In genomic region chr13:49216220-49216552, GRCm38 (mm10) we compare ENCODE assay signal across 8 mouse cellular contexts. TPM values are rescaled to one million over a fixed set of nuclear protein-coding genes. Genes with fewer than 3 reads are reported as not detected.
DNase-seq lines count a peak whose midpoint lies in the region; ATAC-seq and TF ChIP-seq lines count a peak whose summit lies in the region.

No protein-coding gene starts in this region.

- H3K4me2 ChIP-seq in embryonic facial prominence, embryonic 12.5 days (replicated peaks) = peak overlapping the region; percentile 79
- H3K4me2 ChIP-seq in intestine, embryonic 16.5 days (ENCODE audit: low read depth, low read length) = peak overlapping the region; percentile 82
- H3K4me2 ChIP-seq in neural tube, embryonic 12.5 days (replicated peaks) = peak overlapping the region; percentile 97

- ATAC-seq in embryonic facial prominence, embryonic 12.5 days (ENCODE audit: insufficient number of reproducible peaks, insufficient read depth, low FRiP score, low TSS enrichment) = no peak; the same call in 1 of the 2 replicates
- ATAC-seq in intestine, embryonic 16.5 days = peak; percentile 79
- ATAC-seq in neural tube, embryonic 12.5 days (ENCODE audit: low FRiP score, low read depth) = peak; percentile 49; the same call in 1 of the 2 replicates

- no peaks in the 10 kb centered on the region for H3K36me3 ChIP-seq in embryonic facial prominence, embryonic 12.5 days
- H3K36me3 ChIP-seq in intestine, embryonic 16.5 days (ENCODE audit: control insufficient read depth, insufficient read depth, low read length) = no peaks in the 10 kb centered on the region
- no peaks in the 10 kb centered on the region for H3K36me3 ChIP-seq in neural tube, embryonic 12.5 days

- peak overlapping the region; percentile 89 for H3K27ac ChIP-seq in layer of hippocampus, adult 2 months
- no peak overlapping the region for H3K27ac ChIP-seq in embryonic facial prominence, embryonic 12.5 days
- H3K27ac ChIP-seq in intestine, embryonic 16.5 days (ENCODE audit: low read length) = peak overlapping the region; percentile 88
- no peak overlapping the region for H3K27ac ChIP-seq in neural tube, embryonic 12.5 days

- no peak for TF ChIP-seq CTCF in layer of hippocampus, adult 2 months (conservative IDR thresholded peaks at IDR 0.05)

- H3K9me3 ChIP-seq in embryonic facial prominence, embryonic 12.5 days = no peaks in the 10 kb centered on the region
- peaks cover 3% of the 10 kb centered on the region; the same call in 1 of the 2 replicates for H3K9me3 ChIP-seq in intestine, embryonic 16.5 days (ENCODE audit: control insufficient read depth, low read length)
- no peaks in the 10 kb centered on the region for H3K9me3 ChIP-seq in neural tube, embryonic 12.5 days

- H3K4me1 ChIP-seq in embryonic facial prominence, embryonic 12.5 days = peaks cover 39% of the 10 kb centered on the region
- peaks cover 28% of the 10 kb centered on the region for H3K4me1 ChIP-seq in intestine, embryonic 16.5 days (ENCODE audit: control insufficient read depth, insufficient read depth, low read length)
- H3K4me1 ChIP-seq in neural tube, embryonic 12.5 days = peaks cover 25% of the 10 kb centered on the region

- peak overlapping the region; percentile 85 for H3K9ac ChIP-seq in embryonic facial prominence, embryonic 12.5 days
- peak overlapping the region; percentile 90 for H3K9ac ChIP-seq in intestine, embryonic 16.5 days (ENCODE audit: low read depth, low read length)
- peak overlapping the region; percentile 73 for H3K9ac ChIP-seq in neural tube, embryonic 12.5 days

- peak overlapping the region; percentile 84 for H3K4me3 ChIP-seq in layer of hippocampus, adult 2 months
- H3K4me3 ChIP-seq in embryonic facial prominence, embryonic 12.5 days = peak overlapping the region; percentile 75
- H3K4me3 ChIP-seq in intestine, embryonic 16.5 days (ENCODE audit: low read length) = peak overlapping the region; percentile 74
- peak overlapping the region; percentile 76 for H3K4me3 ChIP-seq in neural tube, embryonic 12.5 days

- 2% methylated on average over 17 of the region's 17 CpGs for WGBS in embryonic facial prominence, embryonic 12.5 days
- 4% methylated on average over 17 of the region's 17 CpGs for WGBS in intestine, embryonic 16.5 days
- WGBS in neural tube, embryonic 12.5 days = 1% methylated on average over 17 of the region's 17 CpGs

- no peak for DNase-seq in layer of hippocampus, adult 2 months (ENCODE audit: low spot score in 2 of 2)
- DNase-seq in layer of hippocampus, adult 18-20 months (ENCODE audit: low spot score in 2 of 2) = no peak
- no peak for DNase-seq in thymus, adult 18-20 months
- no peak for DNase-seq in yolk sac, embryonic 10.5 days (ENCODE audit: low spot score)
- DNase-seq in kidney, adult 8-10 months = no peak

- 0 out of 2 replicates have a peak, but pooled peaks cover 6% of the 10 kb centered on the region for H3K27me3 ChIP-seq in embryonic facial prominence, embryonic 12.5 days
- no peaks in the 10 kb centered on the region for H3K27me3 ChIP-seq in intestine, embryonic 16.5 days (replicated peaks; ENCODE audit: control insufficient read depth, insufficient read depth, low read length)
- H3K27me3 ChIP-seq in neural tube, embryonic 12.5 days (replicated peaks) = peaks cover 17% of the 10 kb centered on the region

RNA-seq across cellular contexts. Expression of gene Card19, which starts 0.3 kb away (rescaled TPM):
- 10 to 100 TPM; 14.8 to 15.3 TPM for total RNA-seq in layer of hippocampus, adult 2 months (2021)
- 10 to 100 TPM; 11.8 to 13.0 TPM for total RNA-seq in layer of hippocampus, adult 18-20 months (2021)
- polyA plus RNA-seq in embryonic facial prominence, embryonic 12.5 days (2016; fragmentation: Nextera tagmentation; extraction: Ambion mirVana) = 50.3 and 55.7 TPM in 2 replicates
- polyA plus RNA-seq in intestine, embryonic 16.5 days (2015; fragmentation: Nextera tagmentation; extraction: Ambion mirVana) = 53.2 and 58.8 TPM in 2 replicates
- polyA plus RNA-seq in neural tube, embryonic 12.5 days (2016; fragmentation: Nextera tagmentation; extraction: Ambion mirVana) = 29.0 and 32.0 TPM in 2 replicates

RNA-seq across cellular contexts. Expression of gene Ninj1, which starts 28.9 kb away (rescaled TPM):
- 10 to 100 TPM; 17.9 to 20.3 TPM for total RNA-seq in layer of hippocampus, adult 2 months (2021)
- 10 to 100 TPM; 19.5 to 19.9 TPM for total RNA-seq in layer of hippocampus, adult 18-20 months (2021)
- polyA plus RNA-seq in embryonic facial prominence, embryonic 12.5 days (2016; fragmentation: Nextera tagmentation; extraction: Ambion mirVana) = 42.6 TPM in 2 replicates
- polyA plus RNA-seq in intestine, embryonic 16.5 days (2015; fragmentation: Nextera tagmentation; extraction: Ambion mirVana) = 60.0 and 63.3 TPM in 2 replicates
- polyA plus RNA-seq in neural tube, embryonic 12.5 days (2016; fragmentation: Nextera tagmentation; extraction: Ambion mirVana) = 18.5 and 21.0 TPM in 2 replicates

RNA-seq across cellular contexts. Expression of gene Susd3, which starts 32.3 kb away (rescaled TPM):
- total RNA-seq in layer of hippocampus, adult 2 months (2021) = 1 to 10 TPM; 1.7 TPM
- 1 to 10 TPM; 1.9 to 2.2 TPM for total RNA-seq in layer of hippocampus, adult 18-20 months (2021)
- 1.2 and 1.8 TPM in 2 replicates for polyA plus RNA-seq in embryonic facial prominence, embryonic 12.5 days (2016; fragmentation: Nextera tagmentation; extraction: Ambion mirVana)
- polyA plus RNA-seq in intestine, embryonic 16.5 days (2015; fragmentation: Nextera tagmentation; extraction: Ambion mirVana) = 1.2 and 1.3 TPM in 2 replicates
- 0.68 and 0.70 TPM in 2 replicates for polyA plus RNA-seq in neural tube, embryonic 12.5 days (2016; fragmentation: Nextera tagmentation; extraction: Ambion mirVana)

Comparison
In these comparisons a context has a peak if more than half of its experiments do, and no peak if none do; other contexts are left out.
1. H3K27ac ChIP-seq: peak in layer of hippocampus, adult 2 months (single experiment) and intestine, embryonic 16.5 days (single experiment); none in embryonic facial prominence, embryonic 12.5 days (single experiment) and neural tube, embryonic 12.5 days (single experiment).
2. Peak in every context shown above with its lines, with median percentiles within 50 percentile points of each other: H3K4me3 ChIP-seq, H3K4me2 ChIP-seq and H3K9ac ChIP-seq.